Mouse (Mus musculus) intestine, postnatal 0 days (tissue): ENCODE results near the gene Tctex1d4. TPM values are rescaled to one million over a fixed set of nuclear protein-coding genes. Genes with fewer than 3 reads are reported as not detected.

Experiments used
- ATAC-seq: fragments of 200-750 bp; cut with Nextera tagmentation; 2 replicates; pipeline ENCODE4 v1.8.0; 2017; ENCODE audit warnings: mild to moderate bottlenecking, moderate TSS enrichment, moderate library complexity
- H3K27ac ChIP-seq: fragments of 300-500 bp; sonication (generic); 2 replicates; pipeline ENCODE4 v1.5.1; 2014; ENCODE audit warnings: mild to moderate bottlenecking, low read depth, low read length, moderate library complexity
- H3K27me3 ChIP-seq: fragments of 300-500 bp; sonication (generic); replicated peaks from 2 replicates; pipeline ENCODE4 v1.6.1; 2014; ENCODE audit warnings: low read length, mixed read lengths; ENCODE audit not compliant: control insufficient read depth, insufficient read depth
- H3K36me3 ChIP-seq: fragments of 300-500 bp; sonication (generic); 2 replicates; pipeline ENCODE4 v1.6.1; 2014; ENCODE audit warnings: mild to moderate bottlenecking, moderate library complexity; ENCODE audit not compliant: control insufficient read depth, insufficient read depth
- H3K4me1 ChIP-seq: fragments of 300-500 bp; sonication (generic); replicated peaks from 2 replicates; pipeline ENCODE4 v1.6.1; 2014; ENCODE audit warnings: antibody characterized with exemption, low read length, mixed read lengths; ENCODE audit not compliant: control insufficient read depth, insufficient read depth
- H3K4me2 ChIP-seq: fragments of 300-500 bp; sonication (generic); replicated peaks from 2 replicates; pipeline ENCODE4 v1.6.1; 2014; ENCODE audit warnings: low read depth, mild to moderate bottlenecking, moderate library complexity
- H3K4me3 ChIP-seq: fragments of 300-500 bp; sonication (generic); 2 replicates; pipeline ENCODE4 v1.5.1; 2014; ENCODE audit warnings: low read depth, low read length
- H3K9ac ChIP-seq: fragments of 300-500 bp; sonication (generic); 2 replicates; pipeline ENCODE4 v1.6.1; 2014; ENCODE audit warnings: mild to moderate bottlenecking, low read depth, low read length
- H3K9me3 ChIP-seq: fragments of 300-500 bp; sonication (generic); 2 replicates; pipeline ENCODE4 v1.6.1; 2016; ENCODE audit warnings: mixed run types; ENCODE audit not compliant: control insufficient read depth
- CTCF ChIP-seq: sonication (generic); IDR thresholded peaks from 2 replicates; pipeline ENCODE4 v1.5.1; 2016; ENCODE audit warnings: low read depth, mild to moderate bottlenecking, control low read depth, antibody characterized with exemption, moderate library complexity
- WGBS: fragments of 180-500 bp; shearing (Covaris S2); extraction: QIAGEN DNeasy Blood & Tissue Kit; methylation state at CpG from one replicate; pipeline ENCODE4 v1.1.7; 2014; 5-methylcytosine and 5-hydroxymethylcytosine counted together
- polyA plus RNA-seq: library from polyadenylated mRNA; unstranded; fragments of >200 nt; fragmentation: Nextera tagmentation; extraction: Ambion mirVana; gene quantifications from 2 replicates; pipeline ENCODE4 v1.2.1, GENCODE M21; 2015

Gene Tctex1d4
- polyA plus RNA-seq, 1 experiment from 2014 or later, result 0.22 TPM

- no peak overlapping the region for H3K9ac ChIP-seq
- no peaks in the 10 kb centered on the region; the same call in 1 of the 2 replicates for H3K4me1 ChIP-seq
- peak overlapping the region; percentile 15; the same call in 1 of the 2 replicates for H3K27ac ChIP-seq
- H3K36me3 ChIP-seq, result no peaks in the 10 kb centered on the region
- H3K4me3 ChIP-seq, result peak overlapping the region; percentile 50
- ATAC-seq, result no peak
- no peak for TF ChIP-seq CTCF
- no peaks in the 10 kb centered on the region; the same call in 1 of the 2 replicates for H3K27me3 ChIP-seq
- 16% methylated on average over 5 of the region's 5 CpGs for WGBS
- H3K4me2 ChIP-seq, result peak overlapping the region; percentile 68
- no peaks in the 10 kb centered on the region for H3K9me3 ChIP-seq
Measured at GRCm38 (mm10) chr4:117096666-117097065, 29.9 kb upstream of the Tctex1d4 start.

- Histone ChIP-seq H3K4me3 (0 out of 2 replicates have a peak overlapping the region, but pooled peaks have one; percentile 5), H3K9ac (no peak overlapping the region), H3K4me2 (peak overlapping the region; percentile 35; the same call in 1 of the 2 replicates), H3K27me3 (no peaks in the 10 kb centered on the region; the same call in 1 of the 2 replicates), H3K27ac (0 out of 2 replicates have a peak overlapping the region, but pooled peaks have one; percentile 15), H3K4me1 (no peaks in the 10 kb centered on the region; the same call in 1 of the 2 replicates), H3K9me3 (no peaks in the 10 kb centered on the region), H3K36me3 (no peaks in the 10 kb centered on the region)
- 57% methylated on average over 8 of the region's 8 CpGs for WGBS
- TF ChIP-seq CTCF, result no peak
- no peak for ATAC-seq
Measured at GRCm38 (mm10) chr4:117097969-117098763, 28.4 kb upstream of the Tctex1d4 start.

GRCm38 (mm10) chr4:117098764-117099036 lies 27.9 kb upstream of the Tctex1d4 start:
- no peak for TF ChIP-seq CTCF
- H3K4me1 ChIP-seq, result no peaks in the 10 kb centered on the region; the same call in 1 of the 2 replicates
- no peak overlapping the region for H3K9ac ChIP-seq
- no peak overlapping the region for H3K4me3 ChIP-seq
- ATAC-seq, result no peak
- no peak overlapping the region for H3K27ac ChIP-seq
- no peak overlapping the region for H3K4me2 ChIP-seq
- 43% methylated on average over 2 of the region's 2 CpGs for WGBS
- no peaks in the 10 kb centered on the region; the same call in 1 of the 2 replicates for H3K27me3 ChIP-seq
- no peaks in the 10 kb centered on the region for H3K9me3 ChIP-seq
- H3K36me3 ChIP-seq, result no peaks in the 10 kb centered on the region

- Histone ChIP-seq H3K4me1 (no peaks in the 10 kb centered on the region; the same call in 1 of the 2 replicates), H3K9ac (no peak overlapping the region), H3K9me3 (no peaks in the 10 kb centered on the region), H3K36me3 (no peaks in the 10 kb centered on the region), H3K27me3 (no peaks in the 10 kb centered on the region; the same call in 1 of the 2 replicates), H3K27ac (no peak overlapping the region), H3K4me3 (no peak overlapping the region), H3K4me2 (no peak overlapping the region)
- no peak for ATAC-seq
- WGBS, result 76% methylated on average over 4 of the region's 4 CpGs
- TF ChIP-seq CTCF, result no peak
Measured at GRCm38 (mm10) chr4:117100036-117100435, 26.6 kb upstream of the Tctex1d4 start.

- Histone ChIP-seq H3K9ac (no peak overlapping the region), H3K4me1 (no peaks in the 10 kb centered on the region; the same call in 1 of the 2 replicates), H3K4me2 (no peak overlapping the region), H3K27me3 (no peaks in the 10 kb centered on the region; the same call in 1 of the 2 replicates), H3K9me3 (no peaks in the 10 kb centered on the region), H3K36me3 (no peaks in the 10 kb centered on the region), H3K4me3 (no peak overlapping the region), H3K27ac (no peak overlapping the region)
- 56% methylated on average over 7 of the region's 7 CpGs for WGBS
- TF ChIP-seq CTCF, result peak; percentile 66
- ATAC-seq, result no peak
Measured at GRCm38 (mm10) chr4:117101218-117101617, 25.4 kb upstream of the Tctex1d4 start.

GRCm38 (mm10) chr4:117104672-117105071 lies 21.9 kb upstream of the Tctex1d4 start:
- H3K4me3 ChIP-seq, result no peak overlapping the region
- no peak for ATAC-seq

More at GRCm38 (mm10) chr4:117104672-117105071, 21.9 kb upstream of the Tctex1d4 start:
- 0 out of 2 replicates have a peak, but pooled peaks have one; percentile 7 for TF ChIP-seq CTCF
- no peak overlapping the region for H3K9ac ChIP-seq
- no peak overlapping the region for H3K27ac ChIP-seq
- H3K27me3 ChIP-seq, result no peaks in the 10 kb centered on the region
- no peaks in the 10 kb centered on the region for H3K9me3 ChIP-seq
- WGBS, result 82% methylated on average over 10 of the region's 10 CpGs
- no peak overlapping the region for H3K4me2 ChIP-seq
- no peaks in the 10 kb centered on the region for H3K4me1 ChIP-seq
- no peaks in the 10 kb centered on the region for H3K36me3 ChIP-seq
